Mouse (Mus musculus) lung, postnatal 10 days (tissue): Measurements from ENCODE around the gene Dennd1b.
A peak's percentile ranks its signal among the peaks of the same experiment; 100 is the strongest.

Experiments
- DNase-seq: peaks from one replicate; pipeline ENCODE4 v3.0.0; 2021

Gene Dennd1b

DNA sequence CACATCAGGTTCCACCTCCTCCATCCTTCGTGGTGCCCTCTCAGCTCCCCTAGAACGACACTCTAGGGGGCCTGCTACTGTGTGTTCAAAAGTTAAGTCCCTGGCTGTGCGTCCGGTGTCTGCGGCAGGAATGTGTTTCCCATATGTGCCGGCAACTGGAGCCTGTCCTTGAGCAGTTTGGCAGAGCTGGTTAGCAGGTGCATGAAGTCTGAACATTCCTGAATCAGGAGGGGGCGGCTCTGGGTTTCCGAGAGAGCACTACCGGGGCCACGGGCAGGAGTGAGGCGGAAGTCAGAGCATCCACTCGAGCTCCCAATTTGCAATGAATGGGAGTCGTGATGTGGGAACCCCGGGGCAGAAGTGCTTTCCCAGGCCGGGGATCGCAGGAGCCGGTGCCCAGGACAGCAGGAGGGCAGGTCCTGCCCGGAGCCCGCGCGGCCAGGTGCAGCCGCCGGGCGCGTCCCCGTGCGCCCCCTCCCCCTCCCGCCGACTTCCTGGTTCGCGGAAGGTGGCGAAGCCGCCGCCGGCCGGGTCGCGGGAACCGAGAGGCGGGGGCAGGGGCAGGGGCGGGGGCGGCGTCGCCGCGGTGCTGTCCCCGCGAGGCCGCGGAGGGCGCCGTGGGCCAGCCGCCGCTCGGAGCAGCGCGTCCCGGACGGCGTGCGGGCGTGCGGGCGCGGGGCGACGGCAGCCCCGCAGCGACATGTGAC is at the start of gene Dennd1b:
TSS of gene Dennd1b (plus strand) at position 275 of the 707 bp plus-strand sequence.
- DNase-seq, result peak; percentile 58

DNA sequence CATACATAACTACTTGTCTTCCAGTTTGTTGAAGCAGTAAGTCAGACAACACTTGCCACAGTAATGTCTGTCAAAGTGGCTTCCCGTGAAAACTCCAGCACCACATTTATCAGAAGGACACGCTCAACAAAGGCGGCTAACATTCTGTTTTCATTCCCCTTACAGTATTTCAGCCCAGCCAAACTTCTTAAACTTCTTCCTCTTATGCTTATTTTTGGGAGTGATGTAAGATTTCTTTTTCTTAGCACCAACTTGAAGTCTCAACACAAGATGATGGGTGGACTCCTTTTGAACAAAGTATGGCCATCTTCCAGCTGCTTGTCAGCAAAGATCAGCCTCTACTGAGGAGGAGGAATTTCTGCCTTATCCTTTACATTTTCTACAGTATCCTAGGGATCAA is 47.6 kb upstream of the Dennd1b start:
- DNase-seq, result no peak

DNA sequence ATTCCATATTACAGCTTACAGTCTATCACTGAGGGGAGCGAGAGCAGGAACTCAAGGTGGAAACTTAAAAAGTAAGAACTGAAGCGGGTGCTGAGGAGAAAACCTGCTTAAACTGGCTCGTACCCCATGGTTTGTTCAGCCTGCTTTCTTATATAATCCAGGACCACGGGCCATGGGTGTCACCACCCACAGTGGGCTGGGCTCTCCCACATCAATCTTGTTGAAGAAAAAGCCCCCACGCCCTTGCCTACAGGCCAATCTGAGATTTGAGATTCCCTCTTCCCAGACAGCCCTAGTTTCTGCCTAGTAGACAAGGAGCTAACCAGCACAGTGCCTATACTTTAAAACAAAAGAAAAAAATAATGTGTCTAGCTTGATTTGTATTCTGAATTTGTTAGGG is 43.6 kb upstream of the Dennd1b start:
- DNase-seq, result no peak

DNA sequence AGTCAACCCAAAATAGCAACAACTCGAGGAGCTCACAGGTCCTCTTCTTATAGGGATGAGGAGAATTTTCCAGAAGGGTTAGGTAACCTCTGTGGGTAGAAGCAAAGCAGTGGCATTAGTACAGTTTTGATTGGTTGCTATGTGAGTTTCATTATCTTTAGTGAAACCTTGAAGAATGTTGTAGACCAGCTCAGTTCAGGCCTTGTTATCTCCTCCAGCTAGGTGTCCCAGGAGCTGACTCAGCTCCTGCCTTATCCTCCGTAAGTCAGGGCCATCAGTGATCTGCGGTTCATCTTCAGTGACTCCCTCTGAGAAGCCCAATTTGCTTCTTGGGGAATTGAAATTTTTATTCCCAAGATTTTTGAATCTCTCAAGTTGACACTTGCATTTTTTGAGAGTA is 43.2 kb upstream of the Dennd1b start:
- no peak for DNase-seq

DNA sequence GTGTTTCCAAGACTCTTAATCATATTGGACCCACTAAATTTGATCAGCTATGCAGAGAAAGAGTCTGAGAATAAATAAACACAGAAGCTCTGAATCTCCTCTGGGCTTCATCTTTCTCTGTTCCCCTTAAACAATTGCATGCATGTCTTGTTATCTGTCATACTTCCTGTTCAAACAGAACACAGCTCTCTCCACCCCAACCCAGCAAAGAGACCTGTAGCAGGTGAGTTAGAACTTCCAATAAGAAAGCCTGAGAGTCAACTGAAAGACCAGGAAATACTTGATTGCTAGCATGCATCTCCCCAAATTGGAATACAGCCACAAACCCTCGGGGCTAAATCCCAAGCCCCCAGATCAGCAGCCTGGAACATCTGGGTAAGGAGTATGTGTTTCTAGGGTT is 42.4 kb upstream of the Dennd1b start:
- no peak for DNase-seq

DNA sequence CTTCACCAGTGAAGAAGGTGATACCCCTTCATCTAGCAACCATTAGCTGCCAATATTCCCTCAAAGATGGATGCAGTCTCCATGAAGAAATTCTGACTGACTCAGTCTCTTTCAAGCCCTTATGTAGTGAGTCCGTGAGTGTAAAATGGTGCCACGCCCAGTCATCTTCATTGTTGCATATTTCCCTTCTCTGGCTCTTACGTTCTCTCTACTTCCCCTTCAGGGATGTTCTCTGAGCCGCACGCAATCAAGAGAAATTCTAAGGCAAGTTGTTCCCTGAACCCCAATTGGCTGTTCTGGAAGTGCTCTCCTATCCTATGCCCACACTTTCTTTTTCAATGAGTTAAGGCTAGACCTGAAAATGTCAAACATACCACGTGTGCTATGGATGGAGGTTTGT is 40.3 kb upstream of the Dennd1b start:
- no peak for DNase-seq

DNA sequence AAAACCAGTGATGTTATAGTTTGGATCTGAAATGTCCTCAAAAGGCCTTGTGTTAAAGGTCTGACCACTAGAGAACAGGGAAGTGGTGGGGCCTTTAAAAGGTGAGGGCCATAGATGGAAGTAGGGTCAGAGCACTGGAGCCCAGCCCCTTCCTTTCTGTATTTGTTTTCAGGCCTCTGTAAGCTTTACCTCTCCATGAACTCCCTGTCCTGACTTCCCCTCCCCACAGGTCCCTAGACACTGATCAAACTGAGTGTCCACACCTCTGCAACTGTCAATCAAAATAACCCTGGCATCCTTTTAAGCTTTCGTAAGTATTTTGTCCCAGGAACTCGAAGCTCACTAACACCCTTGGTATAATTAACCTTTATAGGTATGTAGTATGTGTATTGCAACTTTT is 39.0 kb upstream of the Dennd1b start:
- no peak for DNase-seq

DNA sequence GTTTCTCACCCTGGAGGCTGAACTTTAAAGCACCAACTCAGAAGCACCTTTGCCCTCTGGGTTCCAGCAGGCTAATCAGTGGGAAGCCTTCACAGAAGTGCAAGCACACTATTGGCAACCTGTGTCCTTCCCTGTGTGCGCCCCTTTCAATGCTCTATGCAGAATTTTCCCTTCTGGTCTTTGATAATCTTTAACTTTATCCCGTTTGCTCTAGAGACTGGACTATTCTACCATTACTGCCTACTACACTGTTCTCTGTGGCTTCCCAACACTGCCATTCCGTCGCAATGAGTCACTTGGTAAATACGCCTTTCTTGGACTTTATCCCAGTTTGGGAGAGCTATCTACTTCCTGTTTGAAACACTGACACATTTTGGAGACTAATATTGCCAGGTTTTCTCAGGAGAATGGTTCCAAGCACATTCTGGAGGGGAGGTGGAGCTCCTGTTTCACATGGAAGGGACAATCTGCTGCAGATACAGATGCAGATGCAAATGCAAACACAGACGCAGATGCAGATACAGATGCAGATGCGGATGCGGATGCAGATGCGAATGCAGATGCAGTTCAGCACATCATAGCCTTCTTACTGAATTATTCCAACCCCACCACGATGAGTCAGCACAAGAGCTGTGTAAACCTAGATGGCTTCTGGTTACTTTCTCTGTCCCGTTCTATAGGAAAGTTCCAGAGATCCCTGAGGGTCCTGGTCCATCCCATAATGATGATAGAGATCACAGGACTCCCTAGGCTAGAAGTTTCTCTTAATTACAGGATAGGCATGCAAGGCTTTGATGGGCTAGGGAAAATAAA is 34.4 kb upstream of the Dennd1b start:
- DNase-seq, result peak; percentile 80

DNA sequence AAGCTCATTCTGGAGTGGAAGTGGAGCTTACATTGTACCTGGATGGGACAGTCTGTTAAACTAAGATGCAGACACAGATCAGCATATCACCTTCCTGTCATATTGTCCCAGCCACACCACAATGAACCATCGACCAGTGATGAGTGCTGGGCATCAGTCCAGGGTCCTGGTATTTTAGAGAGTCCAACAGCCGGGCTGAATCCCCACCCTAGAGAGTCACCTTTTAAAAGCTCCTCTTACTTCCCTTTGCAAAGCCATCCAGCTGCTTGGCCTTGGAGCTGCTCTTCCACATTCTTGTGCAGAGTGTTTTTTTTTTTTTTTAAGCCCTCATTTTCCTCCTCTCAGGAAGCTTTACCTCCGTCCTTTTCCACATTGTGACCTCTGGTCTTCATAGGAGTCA is 33.2 kb upstream of the Dennd1b start:
- DNase-seq, result no peak

DNA sequence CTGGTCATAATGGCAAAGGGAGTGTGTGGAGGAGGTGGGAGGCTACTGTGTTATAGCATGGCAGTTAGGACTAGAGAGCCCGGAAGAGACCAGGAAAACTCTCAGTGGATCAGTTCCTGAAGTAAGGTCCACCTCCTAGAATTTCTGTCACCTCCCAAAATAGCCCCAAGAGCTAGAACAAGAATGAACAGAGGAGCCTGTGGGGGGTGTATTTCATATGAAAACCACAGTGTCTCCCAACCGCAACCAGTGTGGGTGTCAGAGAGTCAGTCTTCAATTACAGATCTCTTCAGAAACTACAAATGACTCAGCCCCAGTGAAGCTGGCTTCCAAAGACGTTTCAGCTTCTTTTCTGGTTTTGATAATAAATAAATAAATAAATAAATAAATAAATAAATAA is 32.4 kb upstream of the Dennd1b start:
- no peak for DNase-seq

DNA sequence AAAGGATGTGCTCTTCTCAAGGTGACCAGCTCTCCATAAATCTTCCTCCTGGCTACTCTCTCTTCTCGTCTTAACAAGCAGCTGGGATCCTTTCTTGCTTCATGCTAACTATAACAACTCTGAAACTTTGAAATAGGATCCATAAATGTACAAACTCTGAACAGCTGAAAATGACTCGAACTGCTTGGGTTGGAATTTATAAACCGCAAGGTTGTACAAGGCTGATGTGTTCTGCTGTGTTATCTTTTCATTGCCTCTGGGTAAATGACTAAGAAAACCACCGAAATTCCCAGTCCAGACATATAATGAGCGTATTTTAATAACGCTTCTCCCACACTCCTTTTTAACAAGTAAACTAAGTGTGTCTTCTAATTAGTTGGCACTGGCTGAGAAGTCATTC is 27.1 kb upstream of the Dennd1b start:
- DNase-seq, result no peak

DNA sequence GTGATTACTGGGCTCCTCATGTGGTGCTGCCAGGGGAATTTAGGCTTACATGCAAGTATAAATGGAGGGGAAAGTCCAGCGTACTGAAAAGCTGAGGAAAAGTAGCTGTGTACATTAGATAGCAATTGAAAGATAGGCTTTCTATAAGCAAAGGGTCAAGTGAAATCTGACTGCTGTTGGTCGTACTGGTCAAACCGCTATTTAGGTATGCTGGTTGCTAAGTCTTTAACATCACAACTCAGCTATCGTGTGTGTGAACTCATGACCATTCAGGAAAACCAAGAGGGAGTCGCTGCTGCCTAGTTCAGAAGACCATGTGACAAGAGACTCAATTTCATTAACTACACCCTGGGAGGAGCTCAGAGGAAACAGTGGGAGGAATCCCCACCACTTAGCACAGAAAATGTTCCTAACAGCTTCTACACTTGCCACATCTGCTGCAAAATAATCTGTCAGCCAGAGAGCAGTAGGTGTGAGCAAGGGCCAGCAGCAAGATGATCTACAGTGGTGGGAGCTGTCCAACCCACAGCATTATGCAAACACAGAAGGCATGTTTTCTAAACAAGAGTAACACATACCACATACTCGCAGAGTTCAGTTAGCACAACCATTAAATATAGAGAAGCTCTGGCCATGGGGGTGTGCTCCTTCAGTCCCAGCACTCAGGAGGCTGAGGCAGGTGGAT is 25.4 kb upstream of the Dennd1b start:
- no peak for DNase-seq

DNA sequence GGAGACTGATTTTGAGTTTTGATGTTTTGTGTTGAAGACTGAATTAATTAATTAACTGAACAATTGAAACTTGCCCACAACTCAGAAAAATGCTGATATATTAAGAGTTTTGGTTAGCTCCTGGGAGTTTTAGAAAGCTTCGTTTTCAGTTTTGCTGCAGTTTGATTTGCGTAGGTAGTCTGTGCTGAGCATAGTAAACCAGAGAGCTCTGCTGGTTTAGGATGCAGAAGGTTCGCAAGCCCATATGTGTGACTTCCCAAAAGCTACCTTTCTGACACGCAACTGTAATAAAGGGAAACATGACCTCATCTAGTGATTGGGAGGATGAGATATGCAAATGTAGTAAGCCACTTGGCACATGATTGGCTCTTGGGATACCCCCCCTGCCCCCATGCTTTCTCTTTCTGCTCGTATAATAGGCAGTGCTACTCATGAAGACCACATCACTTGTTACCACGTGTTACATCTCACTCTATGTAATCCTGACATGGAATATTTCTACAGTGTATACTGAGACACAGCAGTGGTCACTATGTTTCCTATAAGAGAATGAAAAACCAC is 23.6 kb upstream of the Dennd1b start:
- no peak for DNase-seq

DNA sequence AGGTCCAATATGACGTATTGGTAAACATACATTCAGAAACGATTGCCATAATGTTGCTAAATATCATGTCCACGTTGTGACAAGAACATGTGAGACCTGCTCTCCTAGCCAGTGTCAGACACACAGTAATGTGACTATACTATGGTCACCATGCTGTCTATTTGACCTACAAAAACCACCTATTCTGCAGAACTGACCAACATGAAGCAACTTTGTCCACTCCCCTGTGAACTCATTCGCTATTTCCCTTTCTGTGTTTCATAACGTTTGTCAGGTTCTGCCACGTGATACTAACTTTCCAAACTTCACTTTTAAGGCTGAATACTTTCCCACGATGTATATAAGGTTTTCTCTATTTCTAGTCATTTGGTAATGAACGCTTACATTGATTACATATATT is 22.8 kb upstream of the Dennd1b start:
- DNase-seq, result no peak

DNA sequence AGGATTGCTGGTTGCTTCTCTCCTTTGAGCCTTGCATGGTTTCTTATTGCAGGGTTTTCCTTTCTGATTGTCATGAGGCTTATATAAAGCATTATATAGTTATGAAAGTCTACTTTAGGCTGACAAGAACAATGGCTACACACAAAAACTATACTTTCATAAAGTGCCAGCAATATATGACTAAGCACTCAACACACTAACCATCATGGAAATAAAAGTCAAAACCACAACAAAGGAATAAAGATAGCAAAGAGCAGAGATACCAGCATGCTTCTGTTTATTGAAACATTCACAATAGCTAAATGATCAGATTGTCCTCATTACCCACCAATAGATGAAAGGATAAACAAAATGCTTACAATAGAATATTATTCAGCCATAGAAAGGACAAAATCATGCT is 11.1 kb upstream of the Dennd1b start:
- no peak for DNase-seq

DNA sequence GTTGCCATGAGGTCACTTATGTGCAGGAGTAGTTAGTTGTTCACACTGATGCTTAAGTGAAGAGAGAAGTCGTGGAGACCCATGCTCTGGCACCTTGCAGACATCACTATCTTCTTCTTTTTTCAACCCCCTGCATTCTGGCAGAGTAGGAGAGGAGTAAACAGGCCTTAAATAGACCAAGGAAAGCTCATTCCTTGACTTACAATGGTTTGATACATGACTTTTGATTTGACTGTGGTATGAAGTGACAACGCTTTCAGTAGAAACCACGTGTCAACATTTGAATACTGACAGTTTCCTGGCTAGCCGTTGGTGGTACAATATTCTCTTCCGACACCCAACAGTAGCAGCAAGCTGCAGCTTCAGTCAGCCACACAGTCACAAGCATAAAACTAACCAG is 8.3 kb upstream of the Dennd1b start:
- no peak for DNase-seq

DNA sequence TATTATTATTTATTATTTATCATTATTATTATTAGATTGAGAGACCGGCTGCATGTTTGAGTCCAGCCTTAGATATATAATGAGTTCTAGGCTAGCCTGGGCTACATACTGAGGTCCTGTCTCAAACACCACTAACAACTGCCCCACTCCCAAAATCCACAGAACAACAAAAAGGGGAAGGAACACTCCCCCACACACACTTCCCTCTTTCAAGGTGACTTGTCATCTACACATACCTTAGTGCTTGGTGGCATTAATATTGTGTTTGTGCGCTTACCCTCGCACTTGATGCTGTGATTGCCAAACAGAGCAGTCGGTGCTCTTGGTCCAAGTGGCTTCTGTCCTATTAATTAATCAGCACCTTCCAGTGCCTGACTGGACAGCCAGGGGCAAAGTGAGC is 7.8 kb upstream of the Dennd1b start:
- DNase-seq, result no peak

DNA sequence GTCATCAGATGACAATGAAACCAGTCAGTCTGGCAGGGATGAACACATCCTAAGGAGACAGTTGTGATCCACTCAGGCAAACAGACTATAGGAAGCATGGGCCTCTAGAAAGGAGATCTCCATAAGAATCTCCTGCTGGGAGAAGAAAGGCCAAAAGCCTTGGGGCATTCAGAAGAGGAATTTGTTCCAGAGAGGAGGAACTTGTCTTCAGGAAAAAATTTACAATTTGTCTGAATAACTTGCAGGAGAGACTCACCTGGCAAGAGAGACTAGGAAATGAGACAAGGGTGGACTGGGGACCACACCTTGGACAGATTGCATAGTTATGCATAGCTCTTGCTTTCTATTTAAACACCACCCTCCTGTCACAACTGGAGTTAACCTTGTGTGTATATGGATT is 6.7 kb upstream of the Dennd1b start:
- DNase-seq, result no peak

DNA sequence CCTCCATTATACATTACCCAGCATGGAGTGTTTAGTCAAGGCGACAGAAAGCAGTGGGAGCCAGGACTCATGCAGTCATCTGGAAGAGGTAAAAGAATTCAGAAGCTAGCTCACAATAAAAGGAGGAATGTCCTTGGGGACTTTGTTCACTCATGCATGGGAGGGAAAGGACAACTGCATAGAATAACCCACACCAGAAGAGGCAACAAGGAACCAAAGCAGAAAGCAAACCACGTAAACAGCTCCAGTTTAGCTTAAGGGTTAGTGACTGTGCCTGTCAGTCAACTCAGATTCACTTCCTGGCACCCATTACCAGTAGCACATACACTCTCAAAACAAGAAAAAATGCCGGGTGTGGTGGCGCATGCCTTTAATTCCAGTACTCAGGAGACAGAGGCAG is 6.1 kb upstream of the Dennd1b start:
- no peak for DNase-seq

DNA sequence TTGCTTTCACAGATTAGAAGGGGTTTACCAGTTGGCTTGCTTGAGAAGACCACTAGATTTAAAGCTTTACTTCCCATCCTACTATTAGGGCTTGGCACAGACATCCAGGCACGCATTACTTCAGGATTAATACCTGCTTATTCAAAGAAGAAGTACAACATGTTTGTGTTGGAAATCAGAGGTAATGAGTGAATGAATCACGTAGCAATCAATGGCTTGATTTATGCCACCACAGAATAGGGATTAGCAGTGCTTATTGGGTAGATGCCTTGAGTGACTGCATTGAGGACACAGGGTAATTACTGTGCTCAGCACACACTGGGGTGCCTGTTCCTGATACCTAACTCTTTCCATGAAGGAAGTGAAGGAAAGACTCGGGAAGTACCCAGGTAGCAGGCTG is 4.4 kb upstream of the Dennd1b start:
- DNase-seq, result no peak

DNA sequence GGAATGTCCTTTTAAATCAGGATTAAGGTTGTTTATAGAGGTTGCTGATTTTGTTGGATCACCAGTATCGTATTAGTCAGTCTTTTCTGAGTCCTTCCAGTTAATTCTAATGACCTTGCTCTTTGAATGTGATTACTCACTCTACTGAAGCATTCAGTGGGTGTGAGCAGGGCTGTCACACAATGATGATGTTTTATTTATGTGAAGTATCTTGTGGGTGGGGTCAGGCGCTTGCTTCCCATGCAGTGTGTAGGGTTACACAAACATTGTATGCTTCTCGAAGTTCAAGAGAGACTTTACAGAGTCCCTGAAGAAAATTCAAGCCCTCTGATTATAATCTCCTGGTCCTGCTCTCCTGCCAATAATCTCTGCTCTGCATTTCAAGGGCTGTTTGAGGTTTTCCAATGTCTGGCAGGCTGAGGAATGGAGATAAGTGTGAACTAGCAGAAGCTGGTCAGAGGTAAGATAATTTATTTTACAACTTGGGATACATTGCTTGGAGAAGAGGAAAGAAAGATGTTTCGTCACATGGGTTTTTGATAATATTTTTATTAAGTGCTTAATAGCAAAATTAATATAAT is 3.2 kb upstream of the Dennd1b start:
- DNase-seq, result no peak

DNA sequence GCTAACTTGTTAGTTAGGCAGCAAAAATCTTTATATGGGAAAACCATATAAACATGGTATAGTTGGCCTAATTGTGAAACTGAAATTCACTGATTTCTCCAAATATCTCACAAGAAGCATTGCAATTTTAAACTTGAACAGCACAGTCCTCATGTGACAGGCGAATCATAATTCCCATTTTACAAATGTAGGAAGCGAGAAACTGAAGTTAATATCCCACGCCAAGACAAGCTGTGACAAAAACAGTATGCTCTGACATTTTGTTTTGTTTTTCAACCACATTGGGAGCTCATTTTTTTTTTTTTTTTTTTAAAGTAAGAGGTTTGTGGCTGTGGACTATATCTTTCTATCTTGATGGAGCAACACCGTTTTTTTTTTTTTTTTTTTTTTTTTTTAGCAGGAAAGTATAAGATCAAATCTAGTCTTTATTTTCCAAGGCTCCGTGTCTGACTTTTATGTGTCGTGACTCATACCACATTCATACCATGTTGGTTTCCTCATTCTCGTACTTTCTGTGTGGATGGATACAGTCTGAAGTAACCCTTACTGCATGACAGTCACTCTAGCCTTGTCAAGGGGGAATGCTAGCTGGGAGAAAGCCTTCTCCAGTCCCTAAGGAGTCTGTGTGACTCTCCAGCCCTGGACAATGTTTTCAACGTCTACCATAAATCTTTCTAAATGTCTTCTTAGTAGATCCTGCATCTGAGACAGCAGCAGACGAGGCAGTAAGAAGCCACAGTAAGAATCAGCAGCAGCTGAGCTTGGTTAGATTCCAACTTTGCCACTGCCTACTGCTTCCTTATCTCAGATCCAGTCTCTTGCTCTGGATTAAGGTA is 751 bp upstream of the Dennd1b start:
- no peak for DNase-seq
